Mouse (Mus musculus): ENCODE data around the gene Mical2. TPM values are rescaled to one million over a fixed set of nuclear protein-coding genes. Genes with fewer than 3 reads are reported as not detected.
A peak's percentile ranks its signal among the peaks of the same experiment; 100 is the strongest.

The Mical2 gene
- polyA plus RNA-seq, 1 experiment, result 20.7 TPM

DNA sequence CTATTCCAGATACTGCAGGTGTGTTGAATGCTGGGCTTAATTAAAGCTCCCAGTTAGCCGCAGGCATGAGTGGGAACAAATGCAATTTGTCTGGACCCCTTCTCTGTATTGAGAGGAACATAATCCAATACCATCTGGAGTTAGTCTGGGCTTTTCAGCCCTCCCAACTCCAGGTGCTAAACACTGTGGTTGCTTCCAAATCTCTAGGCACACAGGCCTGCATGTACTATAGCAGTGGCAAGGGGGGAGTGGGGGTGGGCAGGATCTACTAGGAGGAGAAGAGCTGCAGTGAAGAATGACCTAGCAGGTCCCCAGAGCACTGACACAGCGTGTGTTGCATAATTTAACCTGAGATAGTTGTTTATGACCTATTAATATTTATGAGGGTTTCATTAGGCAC is 49.0 kb downstream of the Mical2 start:
- TF ChIP-seq CTCF (IDR thresholded peaks at IDR 0.05; ENCODE audit: extremely low read depth, insufficient read length, insufficient replicate concordance, low read depth, low read length) (no peak), POLR2A (IDR thresholded peaks at IDR 0.05; ENCODE audit: low read depth, low read length) (no peak)
- Histone ChIP-seq H3K4me3 (ENCODE audit: low read depth, low read length) (no peak overlapping the region), H3K27ac (ENCODE audit: insufficient read depth, low read depth, low read length) (peak overlapping the region; percentile 8; the same call in 1 of the 2 replicates), H3K27me3 (ENCODE audit: control insufficient read depth, insufficient read depth, low read length) (no peaks in the 10 kb centered on the region), H3K36me3 (ENCODE audit: control insufficient read depth, insufficient read depth, low read length) (peaks cover 13% of the 10 kb centered on the region), H3K4me1 (ENCODE audit: control insufficient read depth, insufficient read depth, insufficient read length, low read length) (peaks cover 60% of the 10 kb centered on the region)
- WGBS, result 32% methylated on average over 2 of the region's 2 CpGs

DNA sequence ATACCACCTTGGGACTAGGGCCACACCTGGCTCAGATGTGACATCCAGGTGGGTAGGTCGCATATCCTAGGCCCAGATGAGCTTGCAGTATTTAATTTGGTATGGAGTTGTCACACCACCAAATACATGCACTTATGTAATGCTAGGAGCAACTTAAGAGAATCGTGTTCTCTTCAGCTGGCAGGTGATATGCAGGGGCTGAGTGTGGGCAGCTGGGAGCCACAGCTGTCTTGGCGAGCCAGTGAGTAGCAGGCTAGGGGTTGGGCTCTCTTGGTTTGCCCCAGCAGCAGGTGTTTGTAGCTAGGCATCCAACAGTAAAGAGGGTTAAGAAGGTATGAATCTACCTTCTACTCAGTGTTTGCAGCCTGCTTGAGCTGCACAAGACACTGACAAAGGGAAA is 49.4 kb downstream of the Mical2 start:
- no peak overlapping the region for H3K4me3 ChIP-seq (ENCODE audit: low read depth, low read length)
- H3K27me3 ChIP-seq (ENCODE audit: control insufficient read depth, insufficient read depth, low read length), result no peaks in the 10 kb centered on the region
- TF ChIP-seq CTCF (IDR thresholded peaks at IDR 0.05; ENCODE audit: extremely low read depth, insufficient read length, insufficient replicate concordance, low read depth, low read length) (no peak), POLR2A (IDR thresholded peaks at IDR 0.05; ENCODE audit: low read depth, low read length) (no peak)
- 21% methylated on average over 3 of the region's 3 CpGs for whole genome bisulfite sequencing
- H3K27ac ChIP-seq (ENCODE audit: insufficient read depth, low read depth, low read length), result peak overlapping the region; percentile 77
- H3K36me3 ChIP-seq (ENCODE audit: control insufficient read depth, insufficient read depth, low read length), result peaks cover 13% of the 10 kb centered on the region
- peaks cover 55% of the 10 kb centered on the region for H3K4me1 ChIP-seq (ENCODE audit: control insufficient read depth, insufficient read depth, insufficient read length, low read length)

DNA sequence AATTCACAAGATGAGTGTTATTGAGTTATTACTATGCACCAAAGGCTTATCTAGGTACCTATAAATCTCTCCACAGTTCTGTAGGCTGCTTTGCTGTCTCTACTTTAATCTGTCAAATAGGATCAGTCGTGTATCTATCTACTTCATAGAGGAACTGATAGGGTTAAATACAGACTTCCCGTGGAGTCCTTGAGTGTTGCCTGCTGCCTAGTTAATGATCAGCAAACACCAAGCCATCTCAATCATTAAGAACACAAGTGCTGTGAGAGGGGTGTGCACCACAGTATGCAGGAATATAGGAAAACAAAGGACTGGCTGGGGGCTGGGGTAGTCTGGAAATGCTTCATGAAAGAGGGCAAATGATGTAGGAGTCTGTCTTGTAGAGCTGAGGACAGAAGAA is 50.2 kb downstream of the Mical2 start:
- no peak for TF ChIP-seq CTCF (IDR thresholded peaks at IDR 0.05; ENCODE audit: extremely low read depth, insufficient read length, insufficient replicate concordance, low read depth, low read length)
- TF ChIP-seq POLR2A (IDR thresholded peaks at IDR 0.05; ENCODE audit: low read depth, low read length), result no peak
- H3K4me3 ChIP-seq (ENCODE audit: low read depth, low read length), result no peak overlapping the region
- H3K27ac ChIP-seq (ENCODE audit: insufficient read depth, low read depth, low read length), result peak overlapping the region; percentile 73
- peaks cover 53% of the 10 kb centered on the region for H3K4me1 ChIP-seq (ENCODE audit: control insufficient read depth, insufficient read depth, insufficient read length, low read length)
- peaks cover 13% of the 10 kb centered on the region for H3K36me3 ChIP-seq (ENCODE audit: control insufficient read depth, insufficient read depth, low read length)
- H3K27me3 ChIP-seq (ENCODE audit: control insufficient read depth, insufficient read depth, low read length), result no peaks in the 10 kb centered on the region
- whole genome bisulfite sequencing, result 23% methylated on average over 2 of the region's 2 CpGs

DNA sequence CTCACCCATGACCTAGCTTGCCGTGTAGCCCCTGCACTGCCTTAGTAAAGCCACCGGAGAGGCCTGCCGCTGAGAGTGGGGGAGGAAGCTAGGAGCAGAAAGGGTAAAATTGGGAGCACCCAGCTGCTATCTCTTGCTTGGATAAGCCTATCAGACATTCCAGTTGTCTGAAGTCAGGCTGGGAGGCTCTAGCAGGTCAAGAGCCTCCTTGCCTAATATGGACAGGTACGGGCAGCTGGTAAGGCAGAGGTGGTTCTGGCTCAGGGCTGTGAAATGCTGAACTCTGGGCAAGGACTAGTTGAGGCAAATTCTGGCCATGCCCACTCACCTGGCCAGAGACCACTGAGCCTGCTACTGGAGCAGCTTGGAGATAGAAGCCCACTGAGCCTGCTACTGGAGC is 51.2 kb downstream of the Mical2 start:
- TF ChIP-seq POLR2A (IDR thresholded peaks at IDR 0.05; ENCODE audit: low read depth, low read length), result no peak
- TF ChIP-seq CTCF (IDR thresholded peaks at IDR 0.05; ENCODE audit: extremely low read depth, insufficient read length, insufficient replicate concordance, low read depth, low read length), result no peak
- Histone ChIP-seq H3K4me3 (ENCODE audit: low read depth, low read length) (no peak overlapping the region), H3K27ac (ENCODE audit: insufficient read depth, low read depth, low read length) (peak overlapping the region; percentile 73)

DNA sequence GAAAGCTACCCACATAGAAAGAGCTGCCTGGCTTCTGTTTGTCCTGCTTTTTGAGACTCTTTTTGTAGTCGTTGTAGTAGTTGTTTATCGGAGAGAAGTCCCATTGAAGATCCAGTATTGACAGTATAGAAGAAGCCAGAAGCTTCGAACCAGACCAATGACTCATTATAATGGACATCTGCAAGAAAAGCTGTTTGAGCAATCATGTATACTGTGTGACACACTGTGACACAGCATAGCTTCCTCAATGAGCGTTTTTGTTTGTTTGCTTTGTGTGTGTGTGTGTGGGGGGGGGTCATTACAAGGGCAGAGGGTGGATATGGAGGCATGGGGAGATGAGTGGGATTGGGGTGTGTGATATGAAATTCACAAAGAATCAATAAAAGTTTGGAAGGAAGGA is 53.0 kb downstream of the Mical2 start:
- whole genome bisulfite sequencing, result 68% methylated on average over 4 of the region's 4 CpGs
- TF ChIP-seq CTCF (IDR thresholded peaks at IDR 0.05; ENCODE audit: extremely low read depth, insufficient read length, insufficient replicate concordance, low read depth, low read length) (no peak), POLR2A (IDR thresholded peaks at IDR 0.05; ENCODE audit: low read depth, low read length) (no peak)
- Histone ChIP-seq H3K36me3 (ENCODE audit: control insufficient read depth, insufficient read depth, low read length) (peaks cover 3% of the 10 kb centered on the region; the same call in 1 of the 2 replicates), H3K4me3 (ENCODE audit: low read depth, low read length) (no peak overlapping the region), H3K4me1 (ENCODE audit: control insufficient read depth, insufficient read depth, insufficient read length, low read length) (peaks cover 32% of the 10 kb centered on the region), H3K27me3 (ENCODE audit: control insufficient read depth, insufficient read depth, low read length) (no peaks in the 10 kb centered on the region), H3K27ac (ENCODE audit: insufficient read depth, low read depth, low read length) (no peak overlapping the region)

More for the DNA sequence above, 51.2 kb downstream of the Mical2 start:
- Histone ChIP-seq H3K4me1 (ENCODE audit: control insufficient read depth, insufficient read depth, insufficient read length, low read length) (peaks cover 45% of the 10 kb centered on the region), H3K27me3 (ENCODE audit: control insufficient read depth, insufficient read depth, low read length) (no peaks in the 10 kb centered on the region), H3K36me3 (ENCODE audit: control insufficient read depth, insufficient read depth, low read length) (peaks cover 8% of the 10 kb centered on the region; the same call in 1 of the 2 replicates)
- 33% methylated on average over 4 of the region's 4 CpGs for WGBS

DNA sequence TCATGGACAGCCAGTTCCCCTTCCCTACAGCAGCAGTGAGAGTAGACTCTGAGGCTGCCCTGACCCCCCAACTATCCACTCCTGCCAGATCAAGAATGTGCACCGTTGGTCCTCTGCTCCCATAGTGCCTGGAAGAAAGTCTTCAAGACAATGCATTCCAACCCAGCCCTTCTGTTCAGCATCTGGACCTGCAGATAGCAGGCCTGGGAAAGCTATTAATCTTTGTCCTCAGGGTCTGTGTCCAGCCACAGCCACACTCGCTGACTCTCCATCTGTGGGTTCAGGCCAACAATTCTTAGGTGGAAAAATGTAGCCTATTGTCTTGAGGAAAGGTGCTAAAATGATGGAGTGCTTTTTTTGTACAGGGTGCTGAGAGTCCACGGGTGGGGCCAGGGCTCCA is 54.8 kb downstream of the Mical2 start:
- Histone ChIP-seq H3K4me1 (ENCODE audit: control insufficient read depth, insufficient read depth, insufficient read length, low read length) (peaks cover 17% of the 10 kb centered on the region), H3K36me3 (ENCODE audit: control insufficient read depth, insufficient read depth, low read length) (no peaks in the 10 kb centered on the region), H3K4me3 (ENCODE audit: low read depth, low read length) (no peak overlapping the region), H3K27ac (ENCODE audit: insufficient read depth, low read depth, low read length) (no peak overlapping the region), H3K27me3 (ENCODE audit: control insufficient read depth, insufficient read depth, low read length) (no peaks in the 10 kb centered on the region)
- no peak for TF ChIP-seq CTCF (IDR thresholded peaks at IDR 0.05; ENCODE audit: extremely low read depth, insufficient read length, insufficient replicate concordance, low read depth, low read length)
- TF ChIP-seq POLR2A (IDR thresholded peaks at IDR 0.05; ENCODE audit: low read depth, low read length), result no peak
- 49% methylated on average over 3 of the region's 3 CpGs for WGBS

DNA sequence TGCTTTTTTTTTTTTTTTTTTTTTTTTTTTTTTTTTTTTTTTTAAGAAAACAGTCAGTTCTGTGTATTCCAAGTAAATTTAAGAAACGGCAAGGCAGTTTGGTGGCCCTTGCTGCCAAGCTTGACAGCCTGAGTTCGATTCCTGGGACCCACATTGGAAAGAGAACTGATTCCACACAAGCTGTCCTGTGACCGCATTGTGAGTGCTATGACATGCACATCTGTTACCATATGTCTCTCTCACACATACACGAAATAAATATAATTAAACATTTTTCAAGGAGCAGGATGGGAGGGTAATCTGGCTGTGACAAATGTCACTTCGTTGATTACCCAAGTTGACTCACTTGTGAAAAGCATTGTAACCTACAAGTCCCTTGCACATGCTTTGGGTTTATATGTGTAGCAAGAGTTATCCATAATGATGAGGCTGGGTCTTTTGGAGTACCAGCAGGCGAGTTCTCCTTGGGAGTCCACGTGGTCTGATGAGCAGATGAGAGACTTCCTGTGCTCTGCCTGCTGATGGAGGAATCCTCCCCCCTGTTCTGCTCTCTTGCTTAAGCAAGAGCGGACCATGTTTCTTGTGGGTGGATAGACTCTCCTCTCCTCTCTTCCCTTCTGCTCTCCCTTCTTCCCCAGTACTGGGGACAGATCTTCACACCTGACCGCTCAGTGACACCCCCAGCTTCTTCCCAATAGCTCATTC is 58.1 kb downstream of the Mical2 start:
- Histone ChIP-seq H3K27ac (ENCODE audit: insufficient read depth, low read depth, low read length) (no peak overlapping the region), H3K36me3 (ENCODE audit: control insufficient read depth, insufficient read depth, low read length) (no peaks in the 10 kb centered on the region), H3K4me1 (ENCODE audit: control insufficient read depth, insufficient read depth, insufficient read length, low read length) (peaks cover 5% of the 10 kb centered on the region; the same call in 1 of the 2 replicates), H3K27me3 (ENCODE audit: control insufficient read depth, insufficient read depth, low read length) (no peaks in the 10 kb centered on the region), H3K4me3 (ENCODE audit: low read depth, low read length) (no peak overlapping the region)
- WGBS, result 88% methylated on average over 9 of the region's 9 CpGs
- TF ChIP-seq CTCF (IDR thresholded peaks at IDR 0.05; ENCODE audit: extremely low read depth, insufficient read length, insufficient replicate concordance, low read depth, low read length), result no peak
- no peak for TF ChIP-seq POLR2A (IDR thresholded peaks at IDR 0.05; ENCODE audit: low read depth, low read length)
